Mouse (Mus musculus) monocyte, adult 5-6 weeks (primary cell): ENCODE data around the gene Cyp8b1. TPM values are rescaled to one million over a fixed set of nuclear protein-coding genes. Genes with fewer than 3 reads are reported as not detected.

Experiments
- ATAC-seq: fragments of 153-309, 156-312 bp; replicated peaks from 2 replicates; pipeline ENCODE4 v1.8.0; 2017; ENCODE audit warnings: mild to moderate bottlenecking; ENCODE audit not compliant: low TSS enrichment, insufficient number of reproducible peaks, severe bottlenecking, poor library complexity, low FRiP score
- total RNA-seq: library from RNA; stranded (forward); fragments of 200-1000, 200-491, 200-594 nt; gene quantifications from 3 replicates; pipeline ENCODE4 v1.2.3, GENCODE M21; 2017

Cyp8b1 gene
- total RNA-seq, 1 experiment from 2014 or later: not detected

DNA sequence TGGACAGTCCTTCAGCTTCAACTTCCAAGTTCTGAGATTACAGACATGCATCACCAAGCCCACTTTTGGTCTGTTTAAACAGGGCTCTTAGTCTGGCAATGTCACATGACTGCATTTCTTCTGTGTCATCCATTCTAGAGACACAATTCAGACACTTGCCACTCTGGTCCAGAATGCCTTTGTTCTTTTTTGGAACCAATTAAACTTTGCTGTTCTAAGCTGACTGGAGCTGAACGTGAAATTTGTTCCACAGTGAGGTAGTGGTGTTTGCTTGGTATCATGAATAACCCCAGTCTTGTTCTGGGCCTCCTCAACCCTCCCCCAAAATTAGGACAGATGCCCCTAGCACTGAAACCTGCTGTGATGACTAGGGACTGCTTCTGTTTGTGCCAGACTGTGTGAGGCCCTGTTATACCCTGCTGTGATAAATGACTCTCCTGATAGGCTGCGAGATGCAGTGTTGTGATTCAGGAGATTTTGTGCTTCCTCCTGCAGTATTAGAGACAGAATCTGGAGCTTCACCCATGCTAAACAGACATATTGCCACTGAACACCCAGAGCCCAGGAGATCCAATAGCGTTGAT is 50.6 kb downstream of the Cyp8b1 start:
- no peak for ATAC-seq

DNA sequence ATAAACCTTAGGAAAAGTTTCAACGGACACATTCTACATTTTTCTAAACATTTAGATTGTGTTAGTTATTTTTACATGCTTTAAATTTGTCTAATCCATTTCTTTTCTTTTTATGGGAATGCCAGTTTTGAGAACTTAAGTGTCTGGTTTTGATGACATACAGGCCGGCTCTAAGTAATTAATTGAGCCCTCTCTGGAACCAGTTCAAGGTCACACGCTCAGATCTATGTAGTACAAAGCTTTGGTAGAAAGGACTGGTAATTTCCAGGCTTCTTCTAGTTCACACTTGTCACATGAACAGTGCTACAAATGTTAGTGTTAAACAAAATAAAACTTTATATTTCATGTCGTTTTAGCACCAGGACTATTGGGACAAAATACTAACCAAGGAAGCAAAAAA is 51.3 kb downstream of the Cyp8b1 start:
- no peak for ATAC-seq

Other genes starting within 250 kb of the Cyp8b1 start
- gene Sec22c, start 210.8 kb downstream of the Cyp8b1 start, total RNA-seq: 1.1 to 4.3 TPM (median 3.0 TPM) in 3 replicates
- 14.6 to 46.7 TPM (median 28.7 TPM) in 3 replicates for gene Ss18l2, start 206.0 kb downstream of the Cyp8b1 start, total RNA-seq
- gene Nktr, start 197.1 kb downstream of the Cyp8b1 start, total RNA-seq: 193 to 365 TPM (median 198 TPM) in 3 replicates
- gene Zfp651, start 157.0 kb downstream of the Cyp8b1 start, total RNA-seq: not detected in 3 replicates
- gene Klhl40, start 138.7 kb downstream of the Cyp8b1 start, total RNA-seq: not detected in 3 replicates
- not detected in 3 replicates for gene Hhatl, start 123.8 kb downstream of the Cyp8b1 start, total RNA-seq
- 0.53 to 0.58 TPM in 2 of 3 replicates, not detected in the other for gene Ccdc13, start 76.8 kb downstream of the Cyp8b1 start, total RNA-seq
- 32.4 to 39.0 TPM (median 35.7 TPM) in 3 replicates for gene Higd1a, start 57.9 kb downstream of the Cyp8b1 start, total RNA-seq
- gene Ackr2, start 17.9 kb downstream of the Cyp8b1 start, total RNA-seq: 0.29 to 4.3 TPM (median 3.2 TPM) in 3 replicates
- not detected in 3 replicates for gene Fam198a, start 34.7 kb upstream of the Cyp8b1 start, total RNA-seq
- gene Pomgnt2, start 80.8 kb upstream of the Cyp8b1 start, total RNA-seq: not detected in 3 replicates
- 72.7 to 80.3 TPM (median 79.6 TPM) in 3 replicates for gene Snrk, start 201.0 kb upstream of the Cyp8b1 start, total RNA-seq